Mouse (Mus musculus): ENCODE measurements around the gene Wdpcp. TPM values are rescaled to one million over a fixed set of nuclear protein-coding genes. Genes with fewer than 3 reads are reported as not detected.
A peak's percentile ranks its signal among the peaks of the same experiment; 100 is the strongest.
"Not testable (repeated sequence)": the region's sequence is repeated elsewhere in the genome, so short reads cannot be mapped to it uniquely, and the experiment has no call there.

Gene Wdpcp
- total RNA-seq (2017), result 14.1 and 22.2 TPM in 2 replicates

DNA sequence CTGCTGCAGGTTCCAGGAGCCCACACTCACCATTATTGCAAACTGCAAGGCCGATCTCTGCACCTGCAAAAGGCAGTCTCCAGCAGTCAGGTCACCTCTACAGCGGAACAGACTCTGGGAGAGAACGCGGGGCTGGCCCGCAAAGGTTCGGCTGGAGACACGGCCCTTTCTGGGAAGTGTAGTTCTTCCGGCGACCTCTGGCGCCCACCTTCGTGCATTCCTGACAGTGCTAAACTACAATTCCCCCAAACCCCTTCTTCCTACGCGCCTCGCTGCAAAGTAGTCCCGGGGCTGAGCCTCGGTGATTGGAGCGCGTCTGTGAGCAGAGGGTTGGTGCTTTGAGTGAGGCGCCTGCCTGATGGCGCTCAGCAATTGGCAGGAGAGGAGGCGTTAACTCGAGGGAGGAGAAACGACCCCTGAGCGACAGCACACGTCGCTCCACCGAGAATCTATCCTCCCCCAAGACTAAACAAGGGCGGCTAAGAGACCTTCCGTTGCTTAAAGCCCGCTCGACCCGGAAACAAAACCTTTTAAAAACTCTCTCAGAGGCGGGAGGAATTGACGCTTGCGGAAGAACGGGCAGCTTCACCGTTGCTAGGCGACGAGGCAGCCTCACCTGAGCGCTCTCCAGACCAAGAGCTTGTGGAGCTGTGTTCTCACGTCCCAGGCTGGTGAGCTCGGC lies at the start of gene Wdpcp, which contains the start of gene Mdh1:
Wdpcp (plus strand) TSS at position 536 of the 682 bp plus-strand sequence.
Mdh1 (minus strand) TSS at position 668 of the 682 bp plus-strand sequence.
- peak; percentile 91 for ATAC-seq (replicated peaks; ENCODE audit: low read depth, poor library complexity, severe bottlenecking)

DNA sequence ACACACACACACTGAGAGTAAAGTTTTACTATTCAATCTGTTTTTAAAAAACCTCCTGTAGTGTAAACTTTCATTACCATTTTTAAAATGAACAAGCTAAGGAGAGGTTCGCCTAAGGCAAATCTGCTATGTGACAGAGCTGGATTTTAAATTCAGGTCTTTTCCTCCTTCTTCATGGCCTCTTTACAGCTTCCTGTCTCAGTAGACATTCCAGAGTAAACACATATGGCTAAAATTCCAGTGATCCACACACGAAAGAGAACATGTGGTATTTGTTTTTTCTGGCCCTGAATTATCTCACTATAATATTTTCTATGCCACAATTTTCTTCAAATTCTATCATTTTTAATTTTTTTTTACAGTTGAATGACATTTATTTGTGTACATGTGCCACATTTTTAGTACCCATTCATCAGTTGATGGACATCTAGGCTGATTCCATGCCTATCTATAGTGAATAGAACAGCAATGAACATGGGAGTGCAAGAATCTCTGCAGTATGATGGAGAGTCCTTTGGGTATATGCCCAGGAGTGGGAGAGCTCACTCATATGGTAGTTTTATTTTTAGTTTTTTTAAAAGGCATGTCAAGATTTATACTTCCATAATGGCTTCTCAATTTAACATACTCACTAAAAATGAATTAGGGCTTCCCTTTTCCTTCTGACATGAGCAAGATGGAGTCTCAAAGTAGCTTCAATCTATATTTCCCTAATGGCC lies 43.2 kb upstream of the Wdpcp start:
- ATAC-seq (replicated peaks; ENCODE audit: low read depth, poor library complexity, severe bottlenecking), result no peak

DNA sequence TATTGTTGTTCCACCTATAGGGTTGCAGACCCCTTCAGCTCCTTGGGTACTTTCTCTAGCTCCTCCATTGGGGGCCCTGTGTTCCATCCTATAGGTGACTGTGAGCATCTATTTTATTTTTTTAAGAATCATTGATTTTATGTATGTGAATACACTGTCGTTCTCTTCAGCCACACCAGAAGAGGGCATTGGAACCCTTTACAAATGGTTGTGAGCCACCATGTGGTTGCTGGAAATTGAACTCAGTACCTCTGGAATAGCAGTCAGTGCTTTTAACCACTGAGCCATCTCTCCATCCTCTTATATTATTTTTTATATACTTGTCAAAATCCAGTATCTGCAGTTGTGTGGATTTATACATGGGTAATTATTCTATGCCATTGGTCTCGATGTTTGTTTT lies 41.2 kb upstream of the Wdpcp start:
- ATAC-seq (replicated peaks; ENCODE audit: low read depth, poor library complexity, severe bottlenecking), result not testable (repeated sequence)

DNA sequence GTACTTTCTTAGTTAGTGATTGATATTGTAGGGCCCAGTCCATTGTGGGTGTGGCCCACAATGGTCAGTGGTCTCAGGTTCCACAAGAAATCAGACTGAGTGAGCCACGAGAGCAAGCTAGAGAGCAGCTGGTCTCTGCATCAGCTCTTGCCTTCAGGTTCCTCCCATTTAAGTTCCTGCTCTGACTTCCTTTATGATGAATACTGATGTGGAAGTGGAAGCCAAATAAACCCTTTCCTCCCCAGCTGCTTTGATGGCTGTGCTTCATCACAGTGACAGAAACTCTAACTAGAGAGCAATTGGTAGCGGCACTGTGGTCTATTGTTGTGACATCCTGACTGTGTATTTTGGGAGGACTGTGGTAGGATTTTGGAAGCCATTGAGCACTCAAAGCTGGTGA lies 32.0 kb upstream of the Wdpcp start:
- ATAC-seq (replicated peaks; ENCODE audit: low read depth, poor library complexity, severe bottlenecking), result peak; percentile 73

- no peak for ATAC-seq (replicated peaks; ENCODE audit: low read depth, poor library complexity, severe bottlenecking)
Observed at GRCm38 (mm10) chr11:21540622-21541021, 31.4 kb upstream of the Wdpcp start.

DNA sequence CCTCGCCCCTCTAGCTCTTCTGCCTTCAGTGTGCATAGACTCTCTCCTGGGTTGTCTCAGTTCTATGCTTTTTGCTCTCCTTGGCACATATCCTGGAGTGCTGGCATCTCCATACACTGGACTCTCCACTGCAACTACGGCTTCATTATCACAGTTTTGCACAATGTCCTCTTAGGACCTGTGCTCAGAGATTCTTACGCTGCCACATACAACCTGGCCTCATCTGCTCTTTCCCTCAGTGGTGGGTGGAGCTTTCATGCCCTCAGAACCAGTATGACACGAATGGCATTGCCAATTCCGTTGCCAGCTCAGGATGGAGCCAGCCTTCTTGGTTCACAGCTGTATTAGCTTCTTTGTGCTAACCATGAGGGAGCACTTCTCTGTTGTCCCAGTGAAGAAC lies 29.3 kb upstream of the Wdpcp start:
- no peak for ATAC-seq (replicated peaks; ENCODE audit: low read depth, poor library complexity, severe bottlenecking)

DNA sequence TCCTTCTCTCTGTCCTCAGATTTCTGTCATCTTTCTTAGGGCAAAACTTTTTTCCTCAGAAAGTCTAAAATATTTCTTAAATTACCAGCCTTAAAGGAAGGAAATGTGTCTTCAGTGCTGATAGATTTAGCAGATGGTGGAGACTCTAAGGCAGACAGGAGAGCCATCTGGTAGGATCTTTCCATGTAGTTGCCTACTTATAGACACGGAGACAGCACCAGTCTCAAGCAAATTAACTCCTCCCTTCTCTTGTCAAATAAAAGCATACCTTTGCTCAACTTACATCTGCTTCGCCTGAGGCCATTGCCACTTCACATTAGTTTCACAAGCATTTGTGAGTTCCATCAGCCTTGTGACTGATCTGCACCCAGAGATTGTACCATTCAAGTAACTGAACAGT lies 27.0 kb upstream of the Wdpcp start:
- no peak for ATAC-seq (replicated peaks; ENCODE audit: low read depth, poor library complexity, severe bottlenecking)

GRCm38 (mm10) chr11:21545951-21546350 lies 26.1 kb upstream of the Wdpcp start:
- no peak for ATAC-seq (replicated peaks; ENCODE audit: low read depth, poor library complexity, severe bottlenecking)

- no peak for ATAC-seq (replicated peaks; ENCODE audit: low read depth, poor library complexity, severe bottlenecking)
Observed at GRCm38 (mm10) chr11:21546671-21547070, 25.4 kb upstream of the Wdpcp start.

DNA sequence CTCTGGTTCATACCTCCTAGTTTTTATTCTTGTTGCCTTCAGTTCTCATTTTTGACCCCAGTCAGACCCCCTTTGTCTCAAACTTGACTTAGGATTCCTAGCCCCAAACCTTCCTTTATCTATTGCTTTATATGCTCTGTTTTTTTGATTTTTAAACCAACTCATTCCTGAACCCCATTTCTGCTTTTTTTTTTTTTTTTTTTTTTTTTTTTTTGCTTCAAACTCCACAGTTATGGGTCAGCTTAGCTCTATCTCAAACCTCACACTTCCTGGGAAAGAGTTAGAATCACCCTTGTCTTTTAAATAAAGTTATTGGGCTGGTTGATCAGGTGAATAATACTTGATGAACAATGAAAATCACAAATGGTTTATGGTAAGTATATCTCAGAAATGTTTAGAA lies 24.5 kb upstream of the Wdpcp start:
- ATAC-seq (replicated peaks; ENCODE audit: low read depth, poor library complexity, severe bottlenecking), result no peak

- ATAC-seq (replicated peaks; ENCODE audit: low read depth, poor library complexity, severe bottlenecking), result peak; percentile 34; the same call in 1 of the 2 replicates
Observed at GRCm38 (mm10) chr11:21549052-21549451, 23.0 kb upstream of the Wdpcp start.

GRCm38 (mm10) chr11:21549754-21550153 lies 22.3 kb upstream of the Wdpcp start:
- ATAC-seq (replicated peaks; ENCODE audit: low read depth, poor library complexity, severe bottlenecking), result peak; percentile 64

- peak; percentile 9; the same call in 1 of the 2 replicates for ATAC-seq (replicated peaks; ENCODE audit: low read depth, poor library complexity, severe bottlenecking)
Observed at GRCm38 (mm10) chr11:21550222-21551173, 21.5 kb upstream of the Wdpcp start.

- peak; percentile 81 for ATAC-seq (replicated peaks; ENCODE audit: low read depth, poor library complexity, severe bottlenecking)
Observed at GRCm38 (mm10) chr11:21552049-21552448, 20.0 kb upstream of the Wdpcp start.

- no peak for ATAC-seq (replicated peaks; ENCODE audit: low read depth, poor library complexity, severe bottlenecking)
Observed at GRCm38 (mm10) chr11:21559727-21560126, 12.3 kb upstream of the Wdpcp start.

GRCm38 (mm10) chr11:21561347-21561746 lies 10.7 kb upstream of the Wdpcp start:
- no peak for ATAC-seq (replicated peaks; ENCODE audit: low read depth, poor library complexity, severe bottlenecking)

DNA sequence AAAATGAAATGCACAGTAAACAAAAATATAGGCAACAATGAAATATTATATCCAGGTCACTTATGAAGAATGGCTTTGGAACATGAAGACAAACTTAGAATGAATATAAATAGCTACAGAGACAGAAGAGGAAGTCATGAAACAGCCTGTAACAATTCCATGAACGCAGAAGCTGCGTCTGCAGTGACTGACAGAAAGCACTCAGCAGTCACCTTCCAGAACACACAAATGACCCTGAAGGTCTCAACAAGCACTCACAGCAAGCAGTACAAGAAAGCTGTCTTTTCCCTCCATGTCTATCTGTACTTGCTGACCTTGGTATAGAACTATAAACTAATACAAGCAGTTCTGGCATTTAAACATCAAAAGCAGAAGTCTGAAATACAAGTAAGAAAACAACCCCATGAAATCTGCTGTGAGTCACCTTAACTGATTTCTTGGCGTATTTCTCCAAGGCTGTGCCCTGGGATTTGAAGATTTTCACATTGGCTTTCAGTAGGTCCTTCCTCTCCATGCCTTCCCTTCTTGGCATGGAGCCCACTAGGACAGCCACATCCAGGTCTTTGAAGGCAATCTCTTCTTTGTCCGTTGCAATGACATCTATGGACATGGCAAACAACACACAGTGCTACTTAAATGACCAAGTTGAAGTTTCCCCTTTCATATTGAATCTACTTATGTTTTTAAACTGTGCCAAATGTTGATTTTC lies 8.3 kb upstream of the Wdpcp start:
- 0 out of 2 replicates have a peak, but pooled peaks have one; percentile 42 for ATAC-seq (replicated peaks; ENCODE audit: low read depth, poor library complexity, severe bottlenecking)

DNA sequence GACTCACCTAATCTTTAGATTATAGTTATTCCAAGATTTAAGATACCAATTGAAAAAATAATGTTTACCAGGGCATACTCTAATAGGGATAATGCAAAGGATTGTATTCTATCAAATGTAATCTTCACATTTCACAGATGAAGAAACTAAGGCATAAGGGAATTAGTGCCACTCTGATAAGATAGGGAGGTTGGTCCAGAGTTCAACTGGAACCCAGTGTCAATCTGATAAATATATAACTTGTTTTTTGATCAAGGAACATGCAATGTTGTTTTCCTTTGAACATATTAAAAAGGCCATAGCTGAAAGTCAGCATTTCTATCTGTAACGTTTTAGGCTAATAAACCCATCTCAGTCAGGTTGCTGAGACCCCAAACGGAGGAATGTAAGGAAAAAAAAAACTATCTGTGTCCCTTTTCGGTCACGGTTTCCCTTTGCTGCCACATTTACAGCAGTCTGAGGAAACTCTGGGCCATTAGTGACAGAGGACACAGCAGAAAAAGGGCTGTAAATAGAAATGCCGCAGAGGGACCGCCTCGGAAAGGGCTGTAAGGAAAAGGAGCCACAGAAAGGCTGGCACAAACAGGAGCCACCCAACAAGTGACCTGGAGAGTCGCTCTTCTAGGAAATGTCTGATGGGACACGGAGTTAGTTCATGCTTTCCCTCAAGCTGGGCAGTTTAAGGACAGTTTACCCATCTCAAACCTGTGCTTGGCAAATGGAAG lies 7.2 kb upstream of the Wdpcp start:
- ATAC-seq (replicated peaks; ENCODE audit: low read depth, poor library complexity, severe bottlenecking), result no peak

- ATAC-seq (replicated peaks; ENCODE audit: low read depth, poor library complexity, severe bottlenecking), result no peak
Observed at GRCm38 (mm10) chr11:21566934-21567333, 5.1 kb upstream of the Wdpcp start.
